8 mouse cellular contexts compared by ENCODE assay signal in the genomic region with DNA sequence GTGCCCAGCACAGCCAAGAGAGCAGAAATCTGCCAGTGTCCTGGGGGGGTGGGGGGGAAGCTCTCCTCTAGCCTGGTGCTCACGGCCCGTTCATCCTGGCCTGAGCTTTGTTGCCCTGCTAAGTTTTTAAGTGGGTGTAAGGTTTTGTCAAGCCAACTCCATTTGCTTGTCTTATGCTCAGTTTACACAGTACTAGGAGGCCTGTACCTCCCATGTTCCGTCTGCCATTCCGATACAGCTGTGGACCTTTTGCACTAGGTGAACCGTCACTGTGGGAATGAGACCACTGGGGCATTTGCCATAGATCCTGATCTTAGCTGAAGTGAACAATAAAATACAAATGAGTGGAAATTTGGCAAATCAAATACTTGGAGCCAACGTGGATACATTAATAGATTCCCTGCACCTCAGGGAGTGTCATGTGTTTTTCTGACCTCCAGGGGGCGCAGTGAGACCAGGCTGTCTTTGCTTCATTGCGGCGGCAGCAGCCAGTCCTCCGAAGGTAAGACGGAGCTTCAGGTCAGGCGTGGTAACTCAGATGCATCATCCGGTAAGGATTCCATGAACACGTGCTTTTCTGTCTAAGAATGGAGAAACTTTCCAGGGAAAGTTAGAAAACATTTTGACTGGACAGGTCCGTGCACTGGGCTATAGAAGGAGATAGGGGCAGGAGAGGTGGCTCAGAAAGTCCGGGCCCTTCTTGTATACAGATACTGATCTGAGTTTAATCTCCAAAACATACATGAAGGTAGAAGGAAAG. TPM values are rescaled to one million over a fixed set of nuclear protein-coding genes. Genes with fewer than 3 reads are reported as not detected.
DNase-seq lines count a peak whose midpoint lies in the region; ATAC-seq lines count a peak whose summit lies in the region.
"Had no signal": no experiment of that assay in that cellular context is flagged by ENCODE, and none has a peak within 500 bp of the region (broad histone marks: within the 10 kb centered on the region; RNA-seq: fewer than 3 reads in every experiment).

No protein-coding gene starts in this region.

- H3K4me2 ChIP-seq in forebrain, embryonic 15.5 days (replicated peaks): 0 out of 2 replicates have a peak overlapping the region, but pooled peaks have one; percentile 6
- H3K4me2 ChIP-seq in hindbrain, embryonic 16.5 days (ENCODE audit: low read length): no peak overlapping the region
- H3K4me2 ChIP-seq: limb, embryonic 12.5 days had no signal

- H3K27ac ChIP-seq in forebrain, embryonic 15.5 days (replicated peaks): no peak overlapping the region
- H3K27ac ChIP-seq in hindbrain, embryonic 16.5 days (ENCODE audit: low read depth, low read length): no peak overlapping the region
- no peak overlapping the region for H3K27ac ChIP-seq in midbrain, embryonic 10.5 days (replicated peaks)
- H3K27ac ChIP-seq: limb, embryonic 12.5 days had no signal

- H3K36me3 ChIP-seq in forebrain, embryonic 15.5 days: no peaks in the 10 kb centered on the region
- no peaks in the 10 kb centered on the region for H3K36me3 ChIP-seq in hindbrain, embryonic 16.5 days (ENCODE audit: control insufficient read depth, insufficient read depth, low read length)
- no peaks in the 10 kb centered on the region for H3K36me3 ChIP-seq in midbrain, embryonic 10.5 days

- H3K9me3 ChIP-seq in forebrain, embryonic 15.5 days: no peaks in the 10 kb centered on the region
- no peaks in the 10 kb centered on the region for H3K9me3 ChIP-seq in hindbrain, embryonic 16.5 days (ENCODE audit: control insufficient read depth, low read length)
- H3K9me3 ChIP-seq in midbrain, embryonic 10.5 days (replicated peaks): no peaks in the 10 kb centered on the region
- H3K9me3 ChIP-seq: limb, embryonic 12.5 days had no signal

- 0 out of 2 replicates have a peak, but pooled peaks cover 2% of the 10 kb centered on the region for H3K4me1 ChIP-seq in forebrain, embryonic 15.5 days
- H3K4me1 ChIP-seq in hindbrain, embryonic 16.5 days (ENCODE audit: control insufficient read depth, insufficient read depth, low read depth, low read length): no peaks in the 10 kb centered on the region
- H3K4me1 ChIP-seq in midbrain, embryonic 10.5 days: no peaks in the 10 kb centered on the region
- H3K4me1 ChIP-seq: limb, embryonic 12.5 days had no signal

- DNase-seq in R1 (ENCODE audit: low read depth, low spot score): peak; percentile 71
- peak; percentile 18 for DNase-seq in cerebellum, adult 11 months
- peak; percentile 35 for DNase-seq in left cerebral cortex, adult 11 months (ENCODE audit: low spot score)
- DNase-seq in midbrain, embryonic 10.5 days (ENCODE audit: low spot score): peak; percentile 71
- DNase-seq in right cerebral cortex, postnatal 36 days (ENCODE audit: low spot score in 2 of 2): peak; percentile 30 to 31

- H3K9ac ChIP-seq in forebrain, embryonic 15.5 days (replicated peaks): no peak overlapping the region
- H3K9ac ChIP-seq in hindbrain, embryonic 16.5 days (ENCODE audit: low read depth, low read length): no peak overlapping the region
- H3K9ac ChIP-seq: limb, embryonic 12.5 days had no signal

- H3K27me3 ChIP-seq in forebrain, embryonic 15.5 days: no peaks in the 10 kb centered on the region
- no peaks in the 10 kb centered on the region for H3K27me3 ChIP-seq in hindbrain, embryonic 16.5 days (replicated peaks; ENCODE audit: control insufficient read depth, insufficient read depth, low read length)
- no peaks in the 10 kb centered on the region for H3K27me3 ChIP-seq in midbrain, embryonic 10.5 days (ENCODE audit: low read depth, poor library complexity, severe bottlenecking)
- H3K27me3 ChIP-seq: limb, embryonic 12.5 days had no signal

- H3K4me3 ChIP-seq in forebrain, embryonic 15.5 days: no peak overlapping the region
- no peak overlapping the region for H3K4me3 ChIP-seq in hindbrain, embryonic 16.5 days (ENCODE audit: low read length)
- no peak overlapping the region for H3K4me3 ChIP-seq in midbrain, embryonic 10.5 days
- H3K4me3 ChIP-seq: limb, embryonic 12.5 days had no signal

- peak; percentile 67 for ATAC-seq in forebrain, embryonic 15.5 days (replicated peaks)
- peak; percentile 84 for ATAC-seq in hindbrain, embryonic 16.5 days

- WGBS in forebrain, embryonic 15.5 days: 40% methylated on average over 16 of the region's 16 CpGs
- WGBS in hindbrain, embryonic 16.5 days: 40% methylated on average over 16 of the region's 16 CpGs
- WGBS in midbrain, embryonic 10.5 days: 46% methylated on average over 16 of the region's 16 CpGs

RNA-seq across cellular contexts. Expression of a gene that starts 25.0 kb away (rescaled TPM):
- polyA plus RNA-seq in forebrain, embryonic 15.5 days (2015; fragmentation: Nextera tagmentation; extraction: Ambion mirVana): not detected in 2 replicates
- not detected in 2 replicates for polyA plus RNA-seq in hindbrain, embryonic 16.5 days (2015; fragmentation: Nextera tagmentation; extraction: Ambion mirVana)
- polyA plus RNA-seq in midbrain, embryonic 10.5 days (2016; fragmentation: Nextera tagmentation; extraction: Ambion mirVana): not detected in 2 replicates
- polyA plus RNA-seq: limb, embryonic 12.5 days had no signal

RNA-seq across cellular contexts. Expression of a gene that starts 29.1 kb away (rescaled TPM):
- 2.6 and 2.7 TPM in 2 replicates for polyA plus RNA-seq in forebrain, embryonic 15.5 days (2015; fragmentation: Nextera tagmentation; extraction: Ambion mirVana)
- polyA plus RNA-seq in hindbrain, embryonic 16.5 days (2015; fragmentation: Nextera tagmentation; extraction: Ambion mirVana): 3.3 and 4.6 TPM in 2 replicates
- 1.9 and 2.0 TPM in 2 replicates for polyA plus RNA-seq in midbrain, embryonic 10.5 days (2016; fragmentation: Nextera tagmentation; extraction: Ambion mirVana)

Comparison
In these comparisons a context has a peak if more than half of its experiments do, and no peak if none do; other contexts are left out.
1. DNase-seq: peak in every context shown above with its lines; median percentile 71 in R1; 71 in midbrain, embryonic 10.5 days; 35 in left cerebral cortex, adult 11 months; 30 in right cerebral cortex, postnatal 36 days; 18 in cerebellum, adult 11 months.